Mouse (Mus musculus) common myeloid progenitor, adult 5-6 weeks (primary cell): ENCODE measurements at regions not wholly inside any gene's neighbourhood (a gene's known extent, or its start where the extent isn't known, plus 50 kb on each side); places are given as distances from the start of the nearest gene placed in this dataset.

ENCODE experiments used
- ATAC-seq: replicated peaks from 2 replicates; pipeline ENCODE4 v1.8.0; 2016; ENCODE audit warnings: low read depth, mild to moderate bottlenecking, moderate TSS enrichment, inconsistent platforms; ENCODE audit not compliant: poor library complexity, severe bottlenecking

GRCm38 (mm10) chr14:99509696-99510536 is 211.4 kb downstream of the Klf5 start:
- ATAC-seq, result no peak

GRCm38 (mm10) chr14:99515474-99515873 is 217.0 kb downstream of the Klf5 start:
- no peak for ATAC-seq

GRCm38 (mm10) chr14:99516703-99517102 is 218.2 kb downstream of the Klf5 start:
- ATAC-seq, result no peak

- ATAC-seq, result no peak
These were observed 221.9 kb downstream of the Klf5 start for GRCm38 (mm10) chr14:99520343-99520742.

GRCm38 (mm10) chr14:99521954-99522523 is 223.5 kb downstream of the Klf5 start:
- ATAC-seq, result no peak

- ATAC-seq, result no peak
These were observed 237.3 kb downstream of the Klf5 start for GRCm38 (mm10) chr14:99535781-99536180.

GRCm38 (mm10) chr14:99537286-99537685 is 238.8 kb downstream of the Klf5 start:
- ATAC-seq, result no peak

GRCm38 (mm10) chr14:99541716-99542115 is 243.2 kb downstream of the Klf5 start:
- no peak for ATAC-seq

- no peak for ATAC-seq
These were observed 249.4 kb downstream of the Klf5 start for GRCm38 (mm10) chr14:99547931-99548330.

- no peak for ATAC-seq
These were observed 250.1 kb downstream of the Klf5 start for GRCm38 (mm10) chr14:99548363-99549248.

GRCm38 (mm10) chr14:99564024-99564423 is 265.5 kb downstream of the Klf5 start:
- no peak for ATAC-seq

- ATAC-seq, result no peak
These were observed 275.7 kb downstream of the Klf5 start for GRCm38 (mm10) chr14:99574146-99574545.

- ATAC-seq, result no peak
These were observed 280.2 kb downstream of the Klf5 start for GRCm38 (mm10) chr14:99578665-99579064.

- no peak for ATAC-seq
These were observed 280.8 kb downstream of the Klf5 start for GRCm38 (mm10) chr14:99579271-99579759.

GRCm38 (mm10) chr14:99579765-99580266 is 281.3 kb downstream of the Klf5 start:
- no peak for ATAC-seq

- ATAC-seq, result no peak
These were observed 285.7 kb downstream of the Klf5 start for GRCm38 (mm10) chr14:99584144-99584543.

- ATAC-seq, result no peak
These were observed 287.5 kb downstream of the Klf5 start for GRCm38 (mm10) chr14:99586029-99586428.

GRCm38 (mm10) chr14:99590854-99591470 is 292.5 kb downstream of the Klf5 start:
- no peak for ATAC-seq

GRCm38 (mm10) chr14:99592922-99593321 is 294.4 kb downstream of the Klf5 start:
- ATAC-seq, result no peak

- no peak for ATAC-seq
These were observed 295.4 kb downstream of the Klf5 start for GRCm38 (mm10) chr14:99593864-99594263.
